Mouse (Mus musculus): ENCODE results near the gene Elp5.

DNA sequence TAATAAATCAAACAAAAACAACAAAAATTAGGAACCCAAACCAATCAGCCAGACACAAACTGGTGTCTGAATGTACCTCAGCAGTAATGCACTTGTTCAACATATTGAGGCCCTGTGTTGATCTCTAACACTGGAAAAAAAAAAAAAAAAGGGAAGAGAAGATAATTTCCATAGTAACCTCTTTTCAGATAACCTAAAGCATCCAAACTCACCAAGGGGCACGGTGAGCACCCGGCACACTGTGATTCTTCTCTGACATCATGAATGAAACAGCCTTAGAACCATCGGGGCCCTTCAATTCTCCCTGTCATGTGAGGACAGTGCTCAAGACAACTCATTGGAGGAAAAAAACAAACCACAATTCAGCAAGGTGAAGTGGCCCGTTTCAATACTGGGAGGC is 52.6 kb downstream of the Elp5 start:
- TF ChIP-seq CTCF (IDR thresholded peaks at IDR 0.05; ENCODE audit: control insufficient read depth, insufficient read depth, low read length), result no peak
- TF ChIP-seq POLR2A (IDR thresholded peaks at IDR 0.05; ENCODE audit: borderline replicate concordance, control insufficient read depth, low read depth, low read length), result no peak
